Mouse (Mus musculus) ES-Bruce4 (cell line): ENCODE measurements at regions not wholly inside any gene's neighbourhood (a gene's known extent, or its start where the extent isn't known, plus 50 kb on each side); places are given as distances from the start of the nearest gene placed in this dataset.

Experiments
- H3K27ac ChIP-seq: 2 replicates; pipeline ENCODE4 v1.5.1; 2012; ENCODE audit warnings: low read length, inconsistent platforms; ENCODE audit not compliant: insufficient read depth
- H3K27me3 ChIP-seq: 2 replicates; pipeline ENCODE4 v1.6.1; 2012; ENCODE audit warnings: mild to moderate bottlenecking, low read length, inconsistent platforms; ENCODE audit not compliant: control insufficient read depth, poor library complexity, insufficient read depth, severe bottlenecking
- H3K36me3 ChIP-seq: 2 replicates; pipeline ENCODE4 v1.6.1; 2012; ENCODE audit warnings: inconsistent platforms, mild to moderate bottlenecking, low read length, moderate library complexity; ENCODE audit not compliant: control insufficient read depth, poor library complexity, insufficient read depth, severe bottlenecking
- H3K4me1 ChIP-seq: one replicate; pipeline ENCODE4 v1.8.1; 2011; ENCODE audit warnings: low read length; ENCODE audit not compliant: control insufficient read depth, insufficient read depth
- H3K4me3 ChIP-seq: 2 replicates; pipeline ENCODE4 v1.5.1; 2011; ENCODE audit warnings: low read depth, mild to moderate bottlenecking, low read length
- H3K9ac ChIP-seq: 2 replicates; pipeline ENCODE4 v1.6.1; 2012; ENCODE audit warnings: low read depth, mild to moderate bottlenecking, inconsistent platforms; ENCODE audit not compliant: poor library complexity, severe bottlenecking
- H3K9me3 ChIP-seq: replicated peaks from 2 replicates; pipeline ENCODE4 v1.6.1; 2012; ENCODE audit warnings: mild to moderate bottlenecking, low read length, inconsistent platforms; ENCODE audit not compliant: control insufficient read depth, poor library complexity, insufficient read depth, severe bottlenecking
- CTCF ChIP-seq: IDR thresholded peaks from one replicate; pipeline ENCODE4 v1.8.1; 2011; ENCODE audit warnings: low read depth, low read length
- EP300 ChIP-seq: IDR thresholded peaks from 2 replicates; pipeline ENCODE4 v1.6.1; 2011; ENCODE audit warnings: low read depth, low read length; ENCODE audit not compliant: insufficient read depth
- POLR2A ChIP-seq: IDR thresholded peaks from one replicate; pipeline ENCODE4 v1.8.1; 2011; ENCODE audit warnings: low read length; ENCODE audit not compliant: insufficient read depth

- Histone ChIP-seq H3K27me3 (no peaks in the 10 kb centered on the region), H3K4me1 (no peaks in the 10 kb centered on the region), H3K9me3 (peaks cover 3% of the 10 kb centered on the region; the same call in 1 of the 2 replicates), H3K4me3 (no peak overlapping the region), H3K27ac (no peak overlapping the region), H3K9ac (no peak overlapping the region), H3K36me3 (no peaks in the 10 kb centered on the region)
- TF ChIP-seq EP300, result no peak
- no peak for TF ChIP-seq CTCF
- no peak for TF ChIP-seq POLR2A
These were observed 160.1 kb downstream of the Gm19935 start for GRCm38 (mm10) chr8:90657116-90657515.

DNA sequence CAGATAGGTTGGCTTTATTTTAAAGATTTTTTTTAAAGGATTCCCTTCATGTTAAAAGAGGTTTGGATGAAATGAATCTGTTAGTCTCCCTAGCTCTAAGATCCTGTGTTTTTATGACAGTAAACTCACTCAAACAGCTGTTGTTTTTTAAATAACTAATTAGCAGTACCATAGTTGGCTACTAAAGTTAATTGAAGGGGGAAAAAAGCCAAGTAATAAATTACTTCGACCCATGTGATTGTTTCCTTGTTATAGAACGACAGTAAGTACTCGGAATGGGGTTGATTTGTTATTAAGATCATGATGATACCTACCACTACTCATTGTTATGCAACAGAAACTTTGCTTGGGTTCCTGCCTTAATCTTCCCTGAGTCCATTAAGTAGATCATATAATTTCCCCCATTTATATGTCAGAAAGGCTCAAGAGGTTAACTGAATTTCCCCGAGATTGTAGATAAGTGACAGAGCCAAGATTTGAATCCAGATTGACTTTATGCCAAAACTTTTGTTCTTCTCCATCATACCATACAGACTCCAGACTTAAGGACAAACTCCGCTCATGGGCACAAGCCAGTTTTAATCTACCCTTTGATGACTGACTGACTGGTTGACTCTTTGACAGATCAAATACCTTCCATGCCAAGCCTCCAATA lies 160.6 kb downstream of the Gm19935 start:
- Histone ChIP-seq H3K27ac (no peak overlapping the region), H3K9me3 (no peaks in the 10 kb centered on the region), H3K27me3 (no peaks in the 10 kb centered on the region), H3K9ac (no peak overlapping the region), H3K4me1 (no peaks in the 10 kb centered on the region), H3K4me3 (no peak overlapping the region), H3K36me3 (no peaks in the 10 kb centered on the region)
- TF ChIP-seq EP300, result no peak
- no peak for TF ChIP-seq CTCF
- no peak for TF ChIP-seq POLR2A

DNA sequence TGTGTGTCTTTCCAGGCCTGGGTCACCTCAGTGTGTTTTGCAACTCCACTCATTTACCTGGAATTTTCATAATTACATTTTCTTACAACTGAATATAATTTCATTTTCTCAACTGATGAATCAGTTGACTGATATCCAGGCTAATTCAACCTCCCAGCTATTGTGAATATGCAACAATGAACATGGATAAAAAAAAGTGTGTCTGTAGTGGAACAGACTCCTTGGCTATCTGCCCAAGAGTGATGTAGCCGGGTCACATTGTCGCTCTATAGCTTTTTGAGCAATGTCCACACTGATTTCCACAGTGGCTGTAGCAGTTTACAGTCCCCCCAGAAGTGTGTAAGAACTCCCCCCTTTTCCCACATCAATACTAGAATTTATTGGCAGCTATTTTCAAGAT lies 162.4 kb downstream of the Gm19935 start:
- no peaks in the 10 kb centered on the region for H3K27me3 ChIP-seq
- H3K9ac ChIP-seq, result no peak overlapping the region
- no peak overlapping the region for H3K27ac ChIP-seq
- TF ChIP-seq POLR2A, result no peak
- TF ChIP-seq EP300, result no peak
- no peak for TF ChIP-seq CTCF
- H3K4me3 ChIP-seq, result no peak overlapping the region
- H3K4me1 ChIP-seq, result no peaks in the 10 kb centered on the region
- no peaks in the 10 kb centered on the region for H3K36me3 ChIP-seq
- H3K9me3 ChIP-seq, result no peaks in the 10 kb centered on the region

DNA sequence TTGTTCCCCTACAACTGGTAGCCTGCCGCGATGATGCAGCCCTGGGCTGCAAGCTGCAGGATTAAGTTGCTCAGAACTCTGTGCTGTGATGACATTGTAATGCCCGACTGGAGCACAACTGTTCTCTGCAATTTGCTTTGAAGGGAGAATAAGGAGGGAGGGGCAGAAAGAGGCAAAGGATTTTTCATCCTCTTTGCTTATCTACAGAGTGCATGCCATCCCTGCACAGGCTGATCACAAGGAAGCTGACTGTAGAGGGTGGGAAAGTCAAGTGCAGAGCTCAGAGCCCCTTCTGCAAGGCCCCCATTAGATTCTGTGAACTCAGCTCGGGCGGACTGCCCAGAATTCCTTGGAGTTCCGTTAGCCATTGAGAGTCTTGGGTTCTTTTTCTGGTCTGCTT lies 174.8 kb downstream of the Gm19935 start:
- no peak overlapping the region for H3K27ac ChIP-seq
- H3K4me3 ChIP-seq, result no peak overlapping the region
- no peaks in the 10 kb centered on the region for H3K36me3 ChIP-seq
- 0 out of 2 replicates have a peak, but pooled peaks cover 2% of the 10 kb centered on the region for H3K27me3 ChIP-seq
- no peak for TF ChIP-seq CTCF
- H3K4me1 ChIP-seq, result no peaks in the 10 kb centered on the region
- H3K9me3 ChIP-seq, result no peaks in the 10 kb centered on the region
- H3K9ac ChIP-seq, result no peak overlapping the region

GRCm38 (mm10) chr8:90636770-90637169 lies 180.4 kb downstream of the Gm19935 start:
- H3K9me3 ChIP-seq, result no peaks in the 10 kb centered on the region
- H3K27ac ChIP-seq, result no peak overlapping the region
- TF ChIP-seq EP300, result no peak
- no peak for TF ChIP-seq CTCF
- TF ChIP-seq POLR2A, result no peak
- no peaks in the 10 kb centered on the region for H3K4me1 ChIP-seq
- no peaks in the 10 kb centered on the region for H3K36me3 ChIP-seq
- no peak overlapping the region for H3K4me3 ChIP-seq
- no peaks in the 10 kb centered on the region for H3K27me3 ChIP-seq
- H3K9ac ChIP-seq, result no peak overlapping the region

DNA sequence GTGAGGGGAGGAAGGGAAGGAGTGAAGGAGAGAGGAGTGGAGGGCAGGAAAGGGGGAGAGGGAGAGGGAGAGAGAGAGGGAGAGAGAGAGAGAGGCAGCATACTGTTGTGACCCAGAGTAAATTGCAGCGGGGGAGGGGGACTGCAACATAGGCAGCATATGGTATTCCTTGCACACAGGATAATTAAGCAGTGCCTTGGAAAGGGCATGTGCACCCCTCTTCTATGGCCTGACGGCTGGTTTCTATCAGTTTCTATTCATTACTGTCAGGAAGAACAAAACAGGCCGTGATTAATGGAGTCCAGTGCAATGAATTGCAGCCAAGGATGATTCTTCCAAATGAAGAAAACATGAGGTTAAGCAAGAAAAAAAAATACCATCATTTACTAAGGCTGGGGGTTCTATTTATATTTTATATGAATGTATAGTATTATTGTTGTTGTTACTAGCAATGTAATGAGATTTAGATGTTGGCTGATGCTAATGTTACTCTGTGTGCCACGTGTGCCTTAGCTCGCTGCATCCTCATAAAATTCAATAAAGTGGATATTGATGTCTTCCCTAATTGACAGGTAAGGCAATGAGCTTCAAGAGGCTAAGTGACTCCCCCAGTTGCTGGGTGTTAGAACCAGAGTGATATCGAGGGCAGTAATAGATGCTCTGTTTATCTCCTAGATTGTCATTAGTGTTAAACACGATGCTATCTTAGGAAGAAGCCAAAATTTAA lies 181.3 kb downstream of the Gm19935 start:
- Histone ChIP-seq H3K9me3 (no peaks in the 10 kb centered on the region), H3K9ac (no peak overlapping the region), H3K27me3 (no peaks in the 10 kb centered on the region), H3K4me1 (no peaks in the 10 kb centered on the region), H3K36me3 (no peaks in the 10 kb centered on the region), H3K4me3 (no peak overlapping the region), H3K27ac (no peak overlapping the region)
- TF ChIP-seq CTCF (no peak), POLR2A (no peak), EP300 (no peak)
